Mouse (Mus musculus): ENCODE results near the gene Tardbp. TPM values are rescaled to one million over a fixed set of nuclear protein-coding genes. Genes with fewer than 3 reads are reported as not detected.
A peak's percentile ranks its signal among the peaks of the same experiment; 100 is the strongest.

Tardbp gene
- total and polyA plus RNA-seq, 3 experiments: 211 to 455 TPM; not detected in 1

- Histone ChIP-seq H3K9ac (ENCODE audit: control insufficient read depth, low read depth, low read length, poor library complexity, severe bottlenecking) (no peak overlapping the region), H3K9me3 (replicated peaks; ENCODE audit: insufficient read depth, low read length) (no peaks in the 10 kb centered on the region), H3K27ac (ENCODE audit: control insufficient read depth, low read depth, low read length) (no peak overlapping the region), H3K4me1 (ENCODE audit: control insufficient read depth in 1 of 2, insufficient read depth in 2 of 2, low read length in 2 of 2) (peaks cover 0 to 22% of the 10 kb centered on the region in 2 experiments; a peak in 2 of 4 replicates), H3K4me3 (ENCODE audit: control insufficient read depth in 1 of 2, insufficient read depth in 1 of 2, low read depth in 2 of 2, low read length in 2 of 2) (no peak overlapping the region), H3K36me3 (ENCODE audit: control insufficient read depth in 1 of 2, insufficient read depth in 2 of 2, low read length in 2 of 2) (peaks cover 8 to 23% of the 10 kb centered on the region in 2 experiments), H3K27me3 (ENCODE audit: control insufficient read depth in 1 of 2, insufficient read depth in 2 of 2, low read length in 2 of 2) (no peaks in the 10 kb centered on the region), H3K79me2 (ENCODE audit: control insufficient read depth, insufficient read depth, low read length, poor library complexity) (peaks cover 28% of the 10 kb centered on the region)
- no peak for TF ChIP-seq NRF1 (IDR thresholded peaks at IDR 0.05; ENCODE audit: insufficient read depth, low read depth, low read length, poor library complexity, severe bottlenecking)
- TF ChIP-seq USF1 (IDR thresholded peaks at IDR 0.05; ENCODE audit: low read depth, low read length): no peak
- no peak for TF ChIP-seq POLR2A (IDR thresholded peaks at IDR 0.05; ENCODE audit: control insufficient read depth in 1 of 2, insufficient read depth in 1 of 2, low read depth in 1 of 2, low read length in 2 of 2, poor library complexity in 1 of 2)
- no peak for TF ChIP-seq TCF12 (IDR thresholded peaks at IDR 0.05; ENCODE audit: low read depth, low read length)
- TF ChIP-seq GATA1 (IDR thresholded peaks at IDR 0.05; ENCODE audit: low read depth, low read length): no peak
- no peak for TF ChIP-seq POLR2AphosphoS5 (IDR thresholded peaks at IDR 0.05; ENCODE audit: borderline replicate concordance, low read depth, low read length)
- TF ChIP-seq MAX (IDR thresholded peaks at IDR 0.05; ENCODE audit: low read length): no peak
- no peak for TF ChIP-seq EP300 (IDR thresholded peaks at IDR 0.05; ENCODE audit: low read depth in 1 of 2, low read length in 2 of 2)
- no peak for TF ChIP-seq TAL1 (IDR thresholded peaks at IDR 0.05; ENCODE audit: low read length)
- DNase-seq (ENCODE audit: low read depth, low spot score): no peak
These were observed 32.8 kb downstream of the Tardbp start for GRCm38 (mm10) chr4:148593996-148594395.

- peaks cover 4 to 36% of the 10 kb centered on the region in 2 experiments; a peak in 3 of 4 replicates for H3K4me1 ChIP-seq (ENCODE audit: control insufficient read depth in 1 of 2, insufficient read depth in 2 of 2, low read length in 2 of 2)
- no peak for TF ChIP-seq NRF1 (IDR thresholded peaks at IDR 0.05; ENCODE audit: insufficient read depth, low read depth, low read length, poor library complexity, severe bottlenecking)
- no peak for TF ChIP-seq GATA1 (IDR thresholded peaks at IDR 0.05; ENCODE audit: low read depth, low read length)
- peak; percentile 29 to 47; a peak in 3 of 4 replicates for TF ChIP-seq POLR2A (IDR thresholded peaks at IDR 0.05; ENCODE audit: control insufficient read depth in 1 of 2, insufficient read depth in 1 of 2, low read depth in 1 of 2, low read length in 2 of 2, poor library complexity in 1 of 2)
- TF ChIP-seq MYC (IDR thresholded peaks at IDR 0.05; ENCODE audit: low read depth, low read length): peak; percentile 95
- 0 out of 4 replicates have a peak, but pooled peaks of 1 of the 2 experiments have one; percentile 16 for TF ChIP-seq EP300 (IDR thresholded peaks at IDR 0.05; ENCODE audit: low read depth in 1 of 2, low read length in 2 of 2)
- peak; percentile 83 for TF ChIP-seq MXI1 (IDR thresholded peaks at IDR 0.05; ENCODE audit: low read depth, low read length)
- 0 out of 2 replicates have a peak, but pooled peaks have one; percentile 35 for TF ChIP-seq CHD1 (IDR thresholded peaks at IDR 0.05; ENCODE audit: low read depth, low read length)
- TF ChIP-seq USF1 (IDR thresholded peaks at IDR 0.05; ENCODE audit: low read depth, low read length): peak; percentile 52; the same call in 1 of the 2 replicates
- peak; percentile 92 for TF ChIP-seq MAX (IDR thresholded peaks at IDR 0.05; ENCODE audit: low read length)
- H3K79me2 ChIP-seq (ENCODE audit: control insufficient read depth, insufficient read depth, low read length, poor library complexity): peaks cover 28% of the 10 kb centered on the region
- H3K27me3 ChIP-seq (ENCODE audit: control insufficient read depth in 1 of 2, insufficient read depth in 2 of 2, low read length in 2 of 2): no peaks in the 10 kb centered on the region
- peaks cover 16 to 23% of the 10 kb centered on the region in 2 experiments for H3K36me3 ChIP-seq (ENCODE audit: control insufficient read depth in 1 of 2, insufficient read depth in 2 of 2, low read length in 2 of 2)
- H3K9ac ChIP-seq (ENCODE audit: control insufficient read depth, low read depth, low read length, poor library complexity, severe bottlenecking): peak overlapping the region; percentile 98
- H3K4me3 ChIP-seq (ENCODE audit: control insufficient read depth in 1 of 2, insufficient read depth in 1 of 2, low read depth in 2 of 2, low read length in 2 of 2): peak overlapping the region; percentile 97 to 99
- H3K27ac ChIP-seq (ENCODE audit: control insufficient read depth, low read depth, low read length): peak overlapping the region; percentile 61
- no peaks in the 10 kb centered on the region for H3K9me3 ChIP-seq (replicated peaks; ENCODE audit: insufficient read depth, low read length)
- peak; percentile 64 for DNase-seq (ENCODE audit: low read depth, low spot score)
These were observed 35.0 kb downstream of the Tardbp start for GRCm38 (mm10) chr4:148591637-148592380.

All from MEL (cell line).